Mouse (Mus musculus) 3134 (cell line): ENCODE measurements at regions not wholly inside any gene's neighbourhood (a gene's known extent, or its start where the extent isn't known, plus 50 kb on each side); places are given as distances from the start of the nearest gene placed in this dataset.

Source experiments
- DNase-seq: peaks from one replicate; pipeline ENCODE4 v3.0.0-alpha.2; 2011; ENCODE audit warnings: low spot score; ENCODE audit not compliant: insufficient read length; ENCODE audit errors: extremely low read depth

DNA sequence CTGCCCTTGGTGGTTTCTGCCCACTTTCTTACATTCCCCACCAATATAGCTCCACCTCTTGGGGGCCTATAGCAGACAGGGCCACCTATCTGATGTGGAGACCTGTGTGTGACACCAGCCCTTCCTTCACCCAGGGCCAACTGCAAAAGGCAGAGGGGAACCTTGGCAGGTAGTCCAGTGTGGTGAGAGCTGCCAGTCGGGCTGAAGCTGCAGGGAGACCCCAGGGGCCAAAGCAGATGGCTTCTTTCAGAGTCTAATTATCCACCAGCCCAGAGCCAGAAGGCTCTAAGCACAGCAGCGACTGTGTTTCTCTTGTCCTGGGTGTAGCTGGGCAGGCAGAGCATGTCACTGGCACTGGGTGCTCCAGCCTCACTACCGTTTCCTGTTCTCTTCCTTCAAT is 104.5 kb downstream of the Chst1 start:
- no peak for DNase-seq

DNA sequence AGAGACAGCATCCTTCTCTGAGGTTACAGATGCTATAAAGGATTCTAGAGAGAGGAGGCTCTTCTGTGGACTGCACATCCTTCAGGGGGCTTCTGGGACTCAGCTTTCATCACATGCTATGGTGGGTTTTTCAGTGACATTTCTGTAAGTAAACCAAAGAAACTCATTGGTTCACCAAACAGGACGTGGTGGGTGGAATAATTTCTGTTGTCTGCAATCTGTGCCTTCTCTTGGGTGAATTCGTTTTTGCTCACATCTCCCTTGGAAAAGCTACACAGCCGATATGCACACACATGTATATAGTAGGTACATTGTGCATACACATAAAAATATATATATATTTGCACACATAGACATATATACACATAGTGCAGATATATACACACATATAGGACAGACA is 110.2 kb downstream of the Chst1 start:
- no peak for DNase-seq

DNA sequence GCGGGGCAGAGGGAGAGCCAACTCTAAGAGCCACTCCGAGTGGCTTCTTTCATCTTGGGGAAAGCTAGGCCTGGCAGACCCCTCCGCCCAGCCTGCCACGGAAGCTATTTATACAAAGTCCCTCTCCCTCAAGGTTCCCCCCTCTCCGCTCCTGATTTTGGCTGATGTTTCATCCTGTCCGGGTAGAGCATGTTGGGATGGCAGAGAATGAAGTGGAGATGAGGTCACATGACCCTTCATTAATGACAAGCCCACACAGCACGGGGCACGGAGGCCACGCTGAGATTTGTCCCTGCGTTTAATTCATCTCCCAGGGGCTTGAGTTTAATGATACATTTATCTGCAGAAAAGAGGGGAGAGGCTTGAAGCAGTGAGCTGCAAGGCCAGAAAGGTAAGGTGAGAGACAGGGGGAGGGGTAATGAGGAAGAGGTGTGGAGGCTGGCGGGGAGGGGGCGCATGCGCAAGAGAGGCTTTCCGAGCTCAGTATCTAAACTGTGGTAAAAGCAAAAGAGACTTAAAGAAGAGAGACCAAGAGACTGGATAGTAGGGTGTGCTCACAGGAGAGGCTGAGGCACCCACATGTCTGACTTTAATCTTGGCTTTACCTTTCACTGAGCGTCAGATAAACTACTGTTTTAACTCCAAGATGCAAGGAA is 111.7 kb downstream of the Chst1 start:
- no peak for DNase-seq

DNA sequence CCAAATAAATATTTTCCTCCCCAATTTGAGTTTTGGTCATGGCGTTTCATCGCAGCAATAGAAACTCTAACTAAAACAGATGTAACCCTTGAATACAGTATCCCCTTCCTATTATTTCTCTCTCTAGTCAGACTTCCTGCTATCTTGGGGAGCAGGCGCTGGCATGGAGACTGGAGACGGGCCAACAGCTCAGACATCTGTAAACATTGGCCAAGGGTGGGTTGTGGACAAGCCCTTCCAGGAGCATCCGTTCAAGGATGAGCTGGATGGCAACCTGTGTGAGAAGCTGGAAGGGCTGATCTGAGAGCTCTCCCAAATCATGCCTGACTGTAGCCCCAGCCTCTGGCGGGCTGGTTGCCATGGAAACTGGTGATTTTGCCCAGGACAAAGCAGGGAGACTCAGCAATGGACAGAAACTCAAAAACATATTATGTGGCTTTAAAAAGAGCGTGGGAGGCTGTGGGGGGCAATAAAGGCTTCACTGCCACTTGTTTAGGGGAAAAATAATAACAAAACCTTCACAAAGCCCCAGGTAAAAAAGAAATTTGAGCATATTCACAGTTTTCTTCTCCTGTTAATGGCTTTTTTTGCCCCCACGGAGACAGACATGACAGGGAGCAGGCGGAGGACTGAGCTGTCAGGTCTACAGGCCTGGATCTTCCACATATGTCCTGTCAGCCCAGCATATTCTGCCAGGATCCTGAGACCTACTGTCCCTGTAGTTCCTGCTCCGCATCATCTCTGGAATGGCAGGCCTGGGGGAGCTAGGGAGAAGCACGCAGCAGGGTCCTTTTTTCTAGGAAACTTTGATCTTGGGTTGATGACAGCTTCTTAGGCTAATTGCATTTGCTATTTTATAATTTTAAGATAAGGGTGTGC is 113.0 kb downstream of the Chst1 start:
- DNase-seq: no peak

DNA sequence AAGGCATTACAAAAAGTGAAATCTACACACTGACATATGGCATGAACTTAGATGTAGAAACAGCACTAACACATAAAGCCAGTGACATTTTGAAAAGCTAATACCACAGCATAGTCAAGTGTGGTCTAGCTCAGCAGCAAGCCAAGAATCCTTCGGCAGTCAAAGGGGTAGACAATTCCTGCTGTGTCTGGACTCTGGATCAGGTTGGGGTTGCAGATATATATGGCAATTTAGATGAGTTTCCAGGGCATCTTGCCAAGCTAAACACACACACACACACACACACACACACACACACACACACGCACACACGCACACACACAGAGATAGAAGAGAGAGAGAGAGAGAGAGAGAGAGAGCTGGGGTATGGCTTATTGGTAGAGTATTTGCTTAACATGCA is 118.2 kb downstream of the Chst1 start:
- no peak for DNase-seq

DNA sequence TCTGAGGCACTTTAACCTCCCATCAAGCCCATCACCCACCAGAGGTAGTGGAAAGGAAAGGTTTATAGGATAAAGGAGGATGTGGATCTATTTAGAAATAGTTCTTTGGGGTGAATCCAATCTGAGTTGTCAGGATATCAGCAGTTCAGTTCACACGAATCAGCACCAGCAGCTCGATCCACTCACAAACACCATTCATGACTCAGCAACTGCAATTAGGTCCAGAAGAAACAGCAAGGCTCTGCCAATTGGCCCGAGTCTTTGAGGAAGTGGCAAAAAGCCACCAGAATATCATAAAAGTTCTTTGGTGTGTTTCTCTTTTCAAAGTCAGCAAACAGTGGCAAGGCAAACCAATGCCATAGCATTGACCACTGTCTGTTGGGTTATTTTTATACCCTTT is 122.4 kb downstream of the Chst1 start:
- peak; percentile 44 for DNase-seq

DNA sequence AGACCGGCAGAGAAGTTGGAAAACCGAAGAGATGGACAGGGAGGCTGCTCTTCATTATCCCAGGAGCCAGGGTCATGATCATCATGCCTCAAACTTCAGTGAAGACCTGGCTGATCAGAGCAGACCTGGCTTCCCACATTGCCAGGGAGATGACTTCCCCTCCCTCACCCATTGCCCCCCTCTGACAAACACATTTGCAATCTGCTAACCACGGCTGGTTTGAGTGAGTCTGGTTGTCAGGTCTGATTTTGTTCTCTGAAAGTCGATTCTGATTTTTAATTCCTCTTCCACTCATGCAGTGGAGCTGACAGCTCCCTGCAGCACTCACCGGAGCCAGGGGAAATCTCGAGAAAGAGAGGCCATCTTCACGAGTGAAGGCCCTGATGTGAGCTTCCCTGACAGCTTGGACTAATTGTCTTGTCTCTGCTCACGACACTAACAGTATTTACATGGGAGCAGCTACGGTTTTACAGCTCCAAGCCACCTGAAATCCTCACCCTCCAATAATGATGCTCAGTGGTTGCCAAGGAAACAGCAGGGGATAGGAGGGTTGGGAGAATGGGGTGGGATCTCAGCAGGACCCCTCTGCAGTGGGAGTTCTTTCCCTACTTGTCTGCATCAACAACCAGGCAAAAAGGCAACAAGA is 124.2 kb downstream of the Chst1 start:
- DNase-seq: no peak

GRCm38 (mm10) chr2:92726640-92727039 is 127.1 kb downstream of the Chst1 start:
- no peak for DNase-seq

DNA sequence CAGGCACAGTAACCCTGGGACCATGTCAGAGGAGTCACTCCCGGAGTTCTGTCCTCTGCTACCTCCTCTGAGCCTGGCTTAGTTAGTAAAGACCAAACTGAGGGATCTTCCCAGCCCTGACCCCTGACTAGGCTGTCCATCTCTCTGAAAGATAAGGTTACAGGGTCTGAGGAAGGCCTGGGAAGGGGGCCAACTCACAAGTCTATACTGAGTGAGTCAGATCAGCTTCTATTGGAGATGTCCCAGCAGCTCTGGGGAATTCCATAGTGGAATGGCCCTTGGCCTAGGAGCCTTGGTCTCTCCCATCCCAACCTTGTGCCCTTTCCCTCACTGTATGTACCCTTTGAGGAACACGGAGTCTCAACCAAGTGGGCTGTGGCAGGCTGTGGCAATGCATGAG is 127.7 kb downstream of the Chst1 start:
- DNase-seq: no peak

DNA sequence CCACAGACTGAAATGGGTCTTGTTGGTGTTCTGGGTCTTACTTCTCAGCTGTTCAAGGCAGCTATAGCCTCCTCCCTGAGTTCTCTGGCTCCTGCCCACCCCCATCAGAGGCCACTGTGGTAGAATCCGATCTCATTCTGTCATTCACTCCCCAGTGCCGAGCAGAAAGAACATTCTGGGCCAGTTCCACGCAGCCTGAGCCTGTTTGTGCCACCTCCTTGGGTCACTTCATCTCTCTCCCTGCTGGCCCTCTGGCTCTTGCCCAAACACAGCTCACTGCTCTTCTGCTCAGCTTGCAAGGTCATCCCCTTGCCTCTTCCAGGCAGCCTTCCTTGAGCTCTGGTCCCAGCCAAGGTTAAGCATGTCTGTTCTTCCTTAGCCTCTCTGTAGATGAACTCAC is 128.9 kb downstream of the Chst1 start:
- DNase-seq: no peak

GRCm38 (mm10) chr2:92730371-92730770 is 130.9 kb downstream of the Chst1 start:
- no peak for DNase-seq

DNA sequence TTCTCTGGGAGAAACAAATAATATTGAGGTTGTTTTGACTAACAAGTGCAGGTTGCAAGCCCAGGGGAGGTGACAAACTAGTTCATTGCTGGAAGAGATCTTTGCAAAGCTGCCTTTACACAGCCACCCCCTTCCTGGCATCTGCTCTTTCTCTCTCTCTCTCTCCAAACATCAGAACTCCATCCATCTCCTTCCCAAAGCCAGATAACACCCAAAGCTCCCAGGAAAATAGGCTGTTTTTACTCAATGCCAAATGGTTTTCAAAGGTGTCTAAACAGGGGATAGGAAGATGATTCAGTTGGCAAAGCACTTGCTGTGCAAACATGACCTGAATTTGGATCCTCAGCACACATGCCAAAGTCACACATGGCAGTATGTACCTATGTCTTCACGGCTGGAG is 133.9 kb downstream of the Chst1 start:
- DNase-seq: no peak

DNA sequence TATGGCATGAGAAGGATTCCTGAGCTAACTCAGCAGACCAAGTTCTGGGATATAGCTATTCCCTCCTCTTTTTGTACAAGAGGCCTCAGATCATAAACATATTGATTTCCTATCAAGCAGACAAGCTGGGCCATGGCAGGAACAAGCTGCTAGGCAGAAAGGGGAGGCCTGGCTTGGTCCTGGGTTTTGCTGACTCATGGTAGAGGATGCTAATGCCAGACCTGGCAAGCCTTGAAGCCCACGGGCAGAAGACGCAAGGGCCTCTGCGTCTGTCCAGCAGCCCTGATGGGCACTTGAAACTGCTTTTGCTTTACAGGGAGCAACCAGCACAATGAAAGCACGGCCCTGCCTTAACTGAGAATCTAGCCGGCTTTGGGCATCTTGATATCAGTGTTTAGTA is 136.3 kb downstream of the Chst1 start:
- DNase-seq: no peak

DNA sequence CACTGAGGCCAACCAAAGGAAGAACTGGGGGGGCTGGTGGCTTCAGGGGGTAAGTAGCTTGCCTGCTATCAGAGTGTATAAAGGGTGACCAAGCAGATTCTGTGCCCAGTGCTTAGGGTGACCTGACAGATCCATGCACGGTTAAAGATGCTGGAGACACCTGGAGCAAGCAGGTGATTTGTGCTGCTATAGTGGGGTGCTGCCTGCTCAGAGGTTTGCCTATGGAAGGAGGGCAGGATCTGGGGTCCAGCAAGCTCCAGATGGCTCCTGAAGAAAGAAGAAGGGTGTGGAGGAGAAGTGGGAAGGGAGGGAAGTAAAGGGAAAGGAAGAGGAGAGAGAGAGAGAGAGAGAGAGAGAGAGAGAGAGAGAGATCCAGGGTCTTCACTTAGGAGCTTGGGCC is 137.8 kb downstream of the Chst1 start:
- no peak for DNase-seq

DNA sequence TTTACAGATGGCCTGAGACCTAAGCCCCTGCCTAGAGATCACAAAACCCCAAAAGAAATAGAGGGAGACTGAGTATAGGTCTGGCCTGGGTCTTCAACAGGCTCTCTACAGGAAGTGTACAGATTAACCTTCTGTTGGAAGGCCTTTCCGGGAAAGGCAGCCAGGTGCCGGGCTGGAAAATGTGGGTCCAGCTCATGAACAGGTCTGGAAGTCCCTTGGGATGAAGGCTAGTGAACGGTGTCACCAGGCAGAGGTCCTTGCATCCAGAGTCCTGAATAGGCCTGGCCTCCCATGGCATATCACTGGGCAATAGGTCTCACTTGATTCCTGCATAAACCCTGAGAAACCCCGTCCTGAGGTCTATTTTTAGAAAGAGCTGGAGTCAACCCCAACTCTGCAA is 140.1 kb downstream of the Chst1 start:
- no peak for DNase-seq

DNA sequence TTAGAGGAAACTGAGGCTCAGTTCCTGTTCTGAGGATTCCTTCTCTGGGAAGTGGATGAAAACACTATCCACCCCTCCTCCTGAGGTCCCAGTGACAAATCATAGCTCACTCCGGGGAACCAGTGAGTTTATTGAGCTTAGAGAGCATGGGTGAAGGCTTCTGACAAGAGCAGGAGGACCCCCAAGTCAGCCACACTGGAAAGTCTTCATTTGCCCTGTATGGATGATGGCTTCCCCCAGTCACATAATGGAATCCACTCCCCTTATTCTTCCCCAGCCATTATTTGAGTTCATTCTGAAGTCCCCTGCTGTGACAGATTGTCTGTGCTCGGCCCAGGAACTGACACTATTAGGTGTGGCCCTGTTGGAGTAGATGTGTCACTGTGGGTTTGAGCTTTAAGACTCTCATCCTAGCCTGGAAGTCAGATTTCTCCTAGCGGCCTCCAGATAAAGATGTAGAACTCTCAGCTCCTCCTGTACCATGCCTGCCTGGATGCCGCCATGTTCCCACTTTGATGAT is 141.3 kb downstream of the Chst1 start:
- no peak for DNase-seq

DNA sequence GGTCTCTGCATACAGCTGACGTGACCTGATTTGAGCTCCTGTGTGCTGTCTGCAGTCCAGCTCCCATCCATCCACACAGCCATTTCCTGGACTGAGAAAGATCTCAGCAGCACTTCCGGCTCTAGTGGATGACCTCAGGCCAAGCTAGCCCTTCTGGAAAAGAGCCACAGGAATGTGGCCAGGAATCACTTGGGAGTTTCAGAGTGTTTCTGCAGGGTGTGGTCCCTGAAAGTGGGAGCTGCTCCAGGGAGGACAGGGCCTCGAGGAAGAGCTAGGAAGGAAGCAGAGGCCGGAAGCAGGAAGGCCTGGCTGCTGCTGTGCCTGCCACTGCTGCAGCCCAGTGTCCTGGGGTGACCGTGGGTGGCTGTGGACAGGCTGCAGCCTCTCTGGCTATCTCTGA is 142.5 kb downstream of the Chst1 start:
- DNase-seq: peak; percentile 86

DNA sequence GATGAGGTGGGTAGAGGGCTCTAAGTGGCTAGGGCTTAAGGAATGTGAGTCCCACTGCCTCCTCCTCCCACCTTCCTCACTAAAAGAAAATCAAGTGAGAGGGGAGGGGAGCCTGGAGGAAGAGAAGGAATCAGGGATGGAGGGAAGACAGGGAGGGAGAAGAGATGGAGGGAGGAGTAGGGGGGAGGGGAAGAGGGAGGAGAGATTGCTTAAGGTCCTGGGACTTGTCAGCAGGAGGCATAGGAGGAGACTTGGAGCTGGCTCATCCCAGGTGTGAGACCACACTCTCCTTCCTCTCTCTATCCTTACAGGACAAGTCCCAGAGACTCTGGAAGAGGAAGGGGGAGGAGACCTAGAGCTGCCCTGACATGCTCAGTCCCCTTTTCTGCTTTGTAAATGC is 143.2 kb downstream of the Chst1 start:
- DNase-seq: peak; percentile 74

GRCm38 (mm10) chr2:92743152-92743551 is 143.6 kb downstream of the Chst1 start:
- DNase-seq: peak; percentile 56

DNA sequence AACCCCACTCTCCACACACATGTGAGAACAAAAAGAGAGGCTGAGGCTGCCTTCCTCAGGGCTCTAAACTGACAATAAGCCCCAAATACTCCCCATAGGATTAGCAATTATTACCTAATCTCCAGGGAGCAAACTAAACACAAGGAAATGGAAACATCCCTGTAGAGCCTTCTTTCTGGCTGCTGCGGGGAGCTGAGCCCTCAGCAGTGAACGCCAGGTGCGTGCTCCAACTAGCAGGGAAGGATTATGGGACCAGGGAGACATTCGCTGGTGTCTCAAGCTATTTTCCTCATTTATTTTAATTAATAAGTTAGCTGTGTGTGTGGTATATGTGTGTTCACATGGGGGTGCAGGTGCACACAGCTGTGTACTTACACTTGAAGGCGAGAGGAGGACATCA is 144.4 kb downstream of the Chst1 start:
- DNase-seq: no peak

DNA sequence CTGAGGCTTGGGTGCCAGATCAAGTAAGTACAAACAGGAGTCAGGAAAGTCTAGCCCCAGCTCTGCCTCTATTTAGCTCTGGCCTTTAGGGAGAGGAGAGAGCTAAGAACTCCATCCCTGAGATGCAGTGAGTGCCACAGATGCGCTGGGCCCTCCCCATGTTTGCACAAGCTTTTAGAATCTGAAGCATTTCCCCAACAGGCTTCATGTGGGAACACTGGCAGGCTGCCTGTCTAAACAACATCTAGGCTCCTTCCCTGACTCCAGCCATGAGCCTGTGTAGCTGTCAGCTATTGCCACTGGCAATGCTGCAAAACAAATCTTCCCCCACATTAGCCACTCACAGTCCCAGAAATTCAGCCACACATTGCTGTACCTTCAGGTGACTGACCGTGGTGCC is 147.9 kb downstream of the Chst1 start:
- peak; percentile 66 for DNase-seq

GRCm38 (mm10) chr2:92750116-92750515 is 150.6 kb downstream of the Chst1 start:
- DNase-seq: no peak
